Mouse (Mus musculus) frontal cortex, postnatal 36 days (tissue): Measurements from ENCODE around the gene Gm20403.
"Not testable (repeated sequence)": the region's sequence is repeated elsewhere in the genome, so short reads cannot be mapped to it uniquely, and the experiment has no call there.

ENCODE experiments used
- DNase-seq, 2 experiments: peaks; one replicate each; pipeline ENCODE4 v3.0.0; 2022; ENCODE audit warnings: low spot score in 2 of 2

The Gm20403 gene

DNA sequence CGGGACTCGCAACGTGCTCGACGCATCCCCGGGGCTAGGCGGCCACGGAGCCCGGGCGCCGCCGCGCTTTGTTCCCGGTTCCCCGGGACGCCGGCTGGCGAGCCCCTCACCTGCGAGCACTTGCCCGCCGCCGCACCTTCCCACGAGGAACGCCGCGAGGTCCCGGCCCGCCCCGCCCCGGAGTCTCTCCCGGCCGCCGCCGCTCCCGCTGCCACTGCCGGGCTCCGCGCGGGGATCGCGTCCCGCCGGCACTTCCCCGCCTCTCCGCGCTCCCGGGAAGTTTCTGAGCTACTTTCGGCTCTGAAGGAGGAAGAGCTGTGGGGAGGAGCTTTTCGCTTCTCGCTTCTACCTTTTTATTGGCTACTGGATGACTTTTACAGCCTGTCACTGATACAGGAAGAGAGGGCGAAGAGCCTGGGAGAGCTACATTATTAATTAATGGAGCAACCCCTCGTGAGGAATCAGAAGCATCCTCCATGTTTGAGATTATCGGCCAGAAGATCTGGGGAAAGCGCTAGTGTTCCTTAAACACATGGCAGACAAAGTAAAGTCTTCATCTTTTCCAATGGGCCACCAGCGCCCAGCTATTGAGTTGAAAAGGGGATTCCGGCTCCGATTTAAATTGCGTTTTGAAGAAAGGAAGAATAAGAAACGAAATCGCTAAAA lies at the start of gene Gm20403:
Gm20403 (minus strand) TSS at position 478 of the 666 bp plus-strand sequence.
- DNase-seq, result peak; percentile 32 to 51

DNA sequence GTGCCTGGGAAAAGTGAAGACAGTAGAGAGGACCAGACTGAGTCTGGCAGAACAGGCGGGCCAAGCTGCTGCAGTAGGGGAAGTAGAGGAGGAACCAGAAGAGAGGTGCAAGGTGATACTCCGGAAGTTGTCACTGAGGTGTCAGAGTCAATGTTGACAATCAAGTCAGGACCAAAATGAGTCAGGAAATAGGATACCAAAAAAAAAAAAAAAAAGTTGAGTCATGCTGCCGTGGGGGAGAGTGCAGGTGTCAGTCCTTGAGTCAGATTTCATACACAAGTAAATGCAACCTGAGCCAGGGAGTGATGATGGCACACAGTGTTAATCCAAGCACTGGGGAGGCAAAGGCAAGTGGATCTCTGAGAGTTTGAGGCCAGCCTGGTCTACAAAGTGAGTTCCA lies 40.8 kb upstream of the Gm20403 start:
- no peak for DNase-seq

DNA sequence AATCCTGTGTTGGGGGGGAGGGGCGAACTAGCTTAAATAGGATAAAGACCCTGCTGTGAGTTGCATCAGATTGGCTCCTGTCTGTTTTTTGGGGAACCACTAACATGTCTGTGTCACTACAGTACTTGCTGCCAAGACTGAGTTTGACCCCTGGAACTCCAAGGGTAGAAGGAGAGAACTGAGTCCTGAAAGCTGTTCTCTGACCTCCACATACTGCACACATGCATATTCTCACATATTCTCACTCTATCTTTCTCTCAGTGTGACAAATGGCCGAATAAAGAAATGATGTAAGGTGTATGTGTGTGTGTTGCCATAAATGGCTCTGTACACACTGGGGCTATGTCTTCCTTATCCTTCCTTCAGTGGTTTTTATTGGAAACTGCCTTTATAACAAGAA lies 37.0 kb upstream of the Gm20403 start:
- DNase-seq, result no peak

DNA sequence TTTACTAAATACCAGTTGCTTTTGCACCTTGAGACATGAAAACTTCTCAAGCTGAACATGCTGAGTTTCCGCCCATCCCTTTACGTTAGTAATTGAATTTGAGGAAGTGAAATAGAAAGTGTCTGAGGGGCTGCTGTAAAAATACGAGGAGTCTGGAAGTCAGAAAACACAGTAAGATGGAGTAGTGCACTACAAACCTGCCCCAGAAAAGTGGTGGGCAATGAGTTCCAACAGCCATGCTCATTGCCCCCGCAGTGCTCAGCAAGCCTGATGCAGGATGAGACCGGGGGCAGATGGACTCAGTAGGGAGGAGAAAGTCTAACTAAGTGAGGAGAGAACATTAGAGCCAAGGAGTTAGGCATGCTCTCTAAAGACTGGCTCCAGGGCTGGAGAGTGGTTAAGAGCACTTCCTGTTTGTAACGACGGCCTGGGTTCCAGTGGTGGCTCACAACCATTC lies 33.1 kb upstream of the Gm20403 start:
- no peak for DNase-seq

DNA sequence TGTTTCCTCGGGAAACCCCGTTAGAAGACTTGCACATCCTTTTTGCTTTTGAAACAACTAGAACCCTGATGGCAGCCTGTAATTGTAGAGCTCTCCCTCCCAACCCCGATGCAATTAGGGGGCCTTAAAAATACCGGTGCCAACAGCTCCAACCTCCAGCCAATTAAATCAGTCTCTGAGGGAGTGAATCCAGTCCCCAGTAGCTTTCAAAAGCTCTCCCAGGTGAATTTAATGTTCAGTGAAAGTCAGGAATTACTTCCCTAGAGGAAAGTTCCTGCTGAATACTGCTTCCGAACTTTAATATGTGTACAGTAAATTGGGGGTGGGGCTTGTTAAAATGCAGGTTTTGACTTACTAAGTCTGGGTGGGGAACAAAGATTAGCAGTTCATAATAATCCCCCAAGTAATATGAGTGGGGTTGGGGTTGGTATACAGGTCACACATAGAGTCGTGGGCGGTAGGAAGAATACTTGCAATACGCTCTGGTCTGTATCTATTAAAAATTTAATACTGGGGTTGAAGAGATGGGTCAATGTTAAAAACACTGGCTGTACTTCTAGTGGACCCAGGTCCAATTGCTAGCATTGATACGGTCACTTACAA lies 30.9 kb upstream of the Gm20403 start:
- no peak for DNase-seq

DNA sequence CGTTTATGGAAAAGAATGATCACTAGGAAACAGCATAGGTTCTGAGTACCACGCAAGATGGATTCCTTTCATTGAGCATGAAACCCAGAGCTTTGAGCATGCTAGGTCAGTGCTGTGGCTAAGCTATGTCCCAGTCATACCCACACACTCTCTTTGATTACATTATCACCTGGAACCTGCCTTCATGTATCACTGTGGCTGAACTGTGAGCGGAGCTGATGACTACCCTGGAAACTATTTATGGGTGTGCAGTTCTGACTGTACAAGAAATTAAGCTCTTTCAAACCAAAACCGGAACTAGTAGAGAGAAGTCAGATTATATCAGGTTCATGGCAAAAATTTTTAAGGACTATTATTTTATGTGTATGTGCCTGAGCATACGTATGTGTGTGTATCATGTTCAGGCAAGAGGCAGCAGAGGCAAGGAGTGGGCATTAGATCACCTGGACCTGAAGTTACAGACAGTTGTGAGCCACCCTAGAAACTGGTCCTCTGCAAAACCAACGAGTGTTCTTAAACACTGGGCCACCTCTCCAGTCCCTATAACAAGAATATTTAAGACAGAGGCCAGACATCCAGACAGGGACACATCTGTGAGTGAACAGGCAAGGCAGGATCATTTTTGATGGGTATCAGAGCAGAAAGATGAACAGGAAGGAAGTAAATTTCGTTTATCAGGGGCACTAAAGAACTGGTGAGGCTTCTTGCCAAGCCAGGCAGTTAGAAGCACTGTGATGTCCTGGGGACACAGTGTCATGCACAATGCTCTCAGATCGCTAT lies 30.2 kb upstream of the Gm20403 start:
- no peak for DNase-seq

DNA sequence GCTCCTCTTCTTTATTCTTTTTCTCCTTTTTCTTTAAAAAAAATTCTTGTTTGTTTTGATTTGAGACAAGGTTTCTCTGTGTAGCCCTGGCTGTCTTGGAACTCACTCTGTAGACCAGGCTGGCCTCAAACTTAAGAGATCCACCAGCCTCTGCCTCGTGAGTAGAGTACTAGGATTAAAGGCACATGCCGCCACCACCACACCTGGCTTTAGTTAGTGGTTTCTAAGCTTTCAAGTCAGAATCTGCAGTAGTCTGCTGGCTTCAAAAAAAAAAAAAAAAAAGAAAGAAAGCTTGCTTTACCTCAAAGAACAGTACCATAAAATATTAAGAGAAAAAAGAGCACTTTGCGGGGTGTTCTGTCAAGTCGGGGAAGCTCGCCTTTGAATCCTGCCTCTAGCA lies 29.1 kb upstream of the Gm20403 start:
- no peak for DNase-seq

DNA sequence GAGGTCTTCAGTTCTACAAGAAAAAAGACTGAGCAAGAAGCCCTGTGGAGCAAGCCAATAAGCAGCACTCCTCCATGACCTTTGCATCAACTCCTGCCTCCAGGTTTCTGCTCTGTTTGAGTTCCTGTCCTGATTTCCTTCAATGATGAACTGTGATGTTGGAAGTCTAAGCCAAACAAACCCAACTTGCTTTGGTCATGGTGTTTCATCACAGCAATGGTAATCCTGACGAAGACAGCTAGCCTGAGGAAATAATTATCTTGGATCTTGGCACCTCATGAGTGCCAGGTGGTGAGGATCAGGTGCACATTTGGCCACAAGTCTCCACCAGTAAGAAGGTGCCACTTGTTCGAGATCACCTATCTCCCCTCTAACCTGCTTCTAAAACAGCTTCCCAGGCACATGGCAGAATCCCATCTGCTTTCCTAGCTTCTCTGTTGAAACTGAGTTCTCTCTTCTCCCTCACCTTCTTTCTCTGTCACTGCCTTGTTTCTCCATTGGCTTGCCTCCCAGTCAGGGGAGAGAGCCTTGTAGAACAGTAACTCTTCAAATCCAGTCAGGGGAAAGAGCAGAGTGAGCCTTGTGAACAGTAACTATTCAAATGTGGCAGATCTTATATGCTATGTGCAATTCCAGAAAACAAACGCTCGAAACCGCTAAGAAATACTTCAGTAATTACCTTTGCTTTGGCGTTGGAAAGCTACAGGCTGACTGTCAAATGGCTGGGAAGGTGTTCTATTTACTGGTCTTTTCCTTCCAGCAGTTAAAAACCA lies 27.5 kb upstream of the Gm20403 start, which contains the start of gene Baz1a:
Baz1a (minus strand) TSS at position 723 of the 773 bp plus-strand sequence.
- DNase-seq, result no peak

DNA sequence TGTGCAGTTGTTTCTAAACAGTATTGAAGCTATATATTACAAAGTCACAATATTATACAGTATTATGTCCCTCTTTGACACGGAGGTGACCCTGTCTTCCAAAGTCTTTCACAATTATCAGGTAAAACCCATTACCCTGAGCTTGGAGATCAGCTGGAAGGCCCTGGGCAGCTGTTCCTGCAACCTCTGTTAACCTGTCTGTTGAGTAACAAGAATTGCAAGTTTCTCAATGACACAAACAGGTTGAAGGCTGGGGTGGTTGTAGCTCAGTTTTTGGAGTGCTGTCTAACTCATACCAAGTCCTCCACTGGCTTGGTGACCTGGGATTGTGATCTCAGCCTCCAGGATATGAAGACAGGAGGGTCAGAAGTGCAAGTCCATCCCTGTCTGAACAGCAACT lies 26.7 kb upstream of the Gm20403 start:
- no peak for DNase-seq

DNA sequence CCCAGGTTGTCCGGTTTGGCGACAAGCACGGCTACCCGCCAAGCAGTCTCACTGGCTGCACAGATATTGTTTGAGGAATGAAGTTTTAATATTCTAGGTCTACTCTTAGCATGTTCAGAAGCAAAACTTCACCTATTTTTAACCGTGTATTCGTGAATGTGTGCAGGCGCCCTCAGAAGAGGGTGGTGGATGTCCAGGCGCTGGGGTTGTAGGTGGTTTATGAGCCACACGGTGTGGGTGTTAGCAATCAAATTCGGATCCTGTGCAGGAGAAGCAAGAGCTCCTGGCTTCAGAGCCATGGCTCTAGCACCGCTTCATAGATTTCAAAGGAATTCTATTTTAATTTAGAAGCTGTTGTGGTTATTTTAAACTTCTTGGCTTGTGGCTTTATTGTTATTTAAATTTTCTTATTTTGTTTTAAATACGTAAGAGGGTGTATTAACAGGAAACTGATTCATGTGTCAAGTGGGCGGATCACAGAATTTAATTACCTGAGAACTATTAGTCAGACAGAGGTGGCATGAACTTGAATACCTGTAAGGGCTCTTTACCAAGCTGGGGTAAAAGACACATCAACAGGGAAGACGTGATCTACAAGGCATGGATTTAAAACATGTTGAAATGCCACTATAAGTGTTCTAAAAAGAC lies 21.2 kb upstream of the Gm20403 start:
- peak; percentile 33 to 43 for DNase-seq

DNA sequence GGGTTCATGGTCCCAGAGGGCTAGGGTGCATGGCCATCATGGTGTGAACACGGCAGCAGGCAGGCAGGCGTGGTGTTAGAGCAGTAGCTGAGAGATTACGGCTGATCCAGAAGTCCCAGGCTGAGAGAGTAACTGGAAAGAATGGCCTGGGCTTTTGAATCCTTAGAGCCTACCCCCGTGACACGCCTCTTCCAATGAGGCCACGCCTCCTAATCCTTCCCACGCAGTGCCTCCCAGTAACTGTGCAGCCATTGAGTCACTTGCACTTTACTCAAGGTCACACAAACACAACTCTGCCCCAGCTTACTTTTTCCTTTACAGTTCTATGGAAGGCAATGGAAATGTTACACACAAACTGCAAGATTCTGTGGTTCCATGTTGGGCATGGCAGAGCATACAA lies 19.7 kb upstream of the Gm20403 start:
- no peak for DNase-seq

DNA sequence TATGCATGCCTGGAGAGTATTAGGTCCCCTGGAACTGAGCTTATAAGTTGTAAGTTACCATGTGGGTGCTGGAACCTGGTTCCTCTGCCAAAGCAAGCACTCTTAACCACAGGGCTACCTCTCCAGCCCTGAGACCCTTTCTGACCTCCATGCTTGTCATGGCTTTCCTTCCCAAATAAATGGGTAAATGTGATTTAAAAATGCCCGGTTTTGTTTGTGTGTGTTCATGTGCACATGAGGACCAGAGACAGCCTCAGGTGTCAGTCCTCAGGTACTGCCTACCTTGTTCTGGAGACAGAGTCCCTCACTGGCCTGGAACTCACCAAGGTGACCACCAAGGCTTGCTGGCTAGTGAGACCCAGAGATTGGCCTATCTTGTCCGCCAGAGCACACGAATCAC lies 18.1 kb upstream of the Gm20403 start:
- no peak for DNase-seq

DNA sequence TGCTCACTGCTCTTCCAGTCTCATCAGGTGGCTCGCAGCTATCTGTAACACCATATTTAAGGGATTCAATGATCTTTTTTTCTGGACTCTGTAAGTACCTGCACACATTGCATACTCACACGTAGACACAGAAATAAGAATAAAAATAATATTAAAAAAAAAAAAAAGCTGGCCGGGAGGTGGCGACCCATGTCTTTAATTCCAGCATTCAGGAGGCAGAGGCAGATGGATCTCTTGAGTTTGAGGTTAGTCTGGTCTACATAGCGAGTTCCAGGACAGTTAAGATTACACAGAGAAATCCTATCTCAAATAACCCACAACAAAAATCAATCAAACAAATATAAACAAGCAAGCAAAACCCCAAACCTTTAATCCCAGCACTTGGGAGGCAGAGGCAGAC lies 17.5 kb upstream of the Gm20403 start:
- DNase-seq, result no peak

DNA sequence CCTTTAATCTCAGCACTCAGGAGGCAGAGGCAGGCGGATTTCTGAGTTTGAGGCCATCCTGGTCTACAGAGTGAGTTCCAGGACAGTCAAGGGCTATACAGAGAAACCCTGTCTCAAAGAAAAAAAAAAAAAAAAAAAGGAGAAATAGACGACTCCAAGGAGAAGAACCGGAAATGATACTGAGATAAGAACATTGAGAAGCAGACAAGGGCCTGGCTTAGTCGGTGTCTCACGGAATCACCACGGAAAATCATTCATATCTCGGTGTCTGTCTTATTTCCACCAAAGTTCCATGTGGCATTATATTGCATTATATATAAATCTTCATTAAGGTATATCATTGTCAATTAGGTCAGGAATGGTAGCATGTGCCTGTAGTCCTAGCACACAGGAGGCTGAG lies 16.2 kb upstream of the Gm20403 start:
- not testable (repeated sequence) for DNase-seq

DNA sequence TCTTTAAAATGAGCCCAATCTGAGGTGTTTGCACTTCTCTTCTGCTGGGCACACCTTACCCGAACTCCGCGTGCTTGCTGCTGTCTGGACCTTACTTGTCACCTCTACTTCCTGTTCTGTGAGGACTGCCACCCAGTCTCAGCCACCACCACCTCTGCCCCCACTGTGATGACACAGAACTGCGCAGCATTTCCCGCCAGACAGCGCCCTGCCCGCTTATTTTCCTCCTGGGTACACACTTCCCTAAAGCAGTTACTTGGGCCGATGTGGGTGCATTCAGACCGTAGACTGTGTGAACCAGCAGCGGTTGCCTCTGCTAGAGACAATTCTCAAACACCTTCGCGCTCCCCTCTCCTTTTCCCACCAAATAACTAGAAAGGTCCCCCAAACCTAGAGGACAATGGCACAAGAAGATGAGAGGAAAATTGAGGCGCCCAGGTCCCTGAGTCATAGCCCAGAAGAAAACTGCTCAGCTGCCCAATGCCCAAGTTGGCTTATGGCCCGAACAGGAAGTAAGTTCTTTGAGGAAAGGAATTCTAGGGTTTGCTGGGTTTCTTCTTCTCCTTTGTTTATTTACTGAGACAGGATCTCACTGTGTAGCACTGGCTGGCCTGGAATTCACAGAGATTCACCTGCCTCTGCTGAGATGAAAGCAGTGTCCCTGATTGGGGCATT lies 12.8 kb upstream of the Gm20403 start:
- DNase-seq, result no peak

DNA sequence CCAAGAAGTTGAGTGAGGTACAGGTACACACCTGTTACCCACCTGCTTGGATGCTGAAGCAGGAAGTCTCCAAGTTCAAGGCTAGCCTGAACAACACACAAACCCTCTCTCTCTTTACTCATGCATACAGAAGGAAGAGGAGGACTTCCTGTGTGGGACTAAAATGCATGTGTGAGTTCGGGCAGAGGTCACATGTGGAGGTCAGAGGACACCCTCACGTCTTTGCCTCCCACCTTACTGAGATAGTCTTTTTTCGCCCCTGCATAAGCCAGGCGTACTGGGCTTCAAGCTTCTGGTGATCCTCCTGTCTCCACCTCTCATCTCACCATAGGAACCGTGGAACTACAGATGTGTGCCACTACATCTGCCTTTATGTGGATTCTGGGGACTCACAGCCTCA lies 12.1 kb upstream of the Gm20403 start:
- DNase-seq, result no peak

DNA sequence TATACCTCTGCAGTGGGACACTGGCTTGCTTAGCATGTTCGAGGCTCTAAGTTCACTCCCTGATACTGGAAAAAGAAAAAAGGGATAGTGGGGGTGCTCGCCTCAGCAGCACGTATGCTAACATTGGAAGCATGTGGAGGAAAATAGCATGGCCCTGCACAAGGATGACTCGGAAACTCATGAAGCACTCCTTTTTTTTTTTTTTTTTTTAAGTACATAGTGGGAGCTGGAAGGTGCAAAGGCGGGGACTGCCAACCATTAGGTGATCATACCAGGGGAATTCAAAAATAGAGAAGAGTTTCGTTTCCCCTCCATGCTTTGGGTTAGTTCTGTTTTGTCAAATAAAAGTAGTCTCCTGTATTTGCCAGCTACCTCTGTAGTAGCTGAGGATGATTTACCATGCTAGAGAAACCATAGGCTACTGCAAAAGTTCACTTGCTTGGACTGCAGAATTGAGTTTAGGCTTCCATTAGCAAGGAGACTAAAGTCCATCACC lies 10.7 kb upstream of the Gm20403 start:
- DNase-seq, result no peak

DNA sequence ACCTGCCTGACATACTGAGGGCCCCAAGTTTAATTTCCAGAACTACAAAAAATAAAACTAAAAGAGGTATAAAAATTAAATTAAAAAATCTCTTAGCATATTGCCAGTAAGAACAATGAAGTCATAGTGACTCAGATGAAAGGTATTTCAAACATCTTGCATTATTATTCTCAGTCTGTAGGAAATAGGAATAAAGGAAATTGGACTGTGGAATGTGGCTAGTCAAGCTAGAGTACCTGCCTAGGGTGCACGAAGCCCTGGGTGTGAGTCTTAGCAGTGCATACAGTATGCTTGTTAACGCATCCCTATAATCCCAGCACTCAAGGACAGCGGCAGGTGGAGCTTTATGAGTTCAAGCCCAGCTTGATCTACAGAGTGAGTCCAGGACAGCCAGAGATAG lies 9.6 kb upstream of the Gm20403 start:
- no peak for DNase-seq

DNA sequence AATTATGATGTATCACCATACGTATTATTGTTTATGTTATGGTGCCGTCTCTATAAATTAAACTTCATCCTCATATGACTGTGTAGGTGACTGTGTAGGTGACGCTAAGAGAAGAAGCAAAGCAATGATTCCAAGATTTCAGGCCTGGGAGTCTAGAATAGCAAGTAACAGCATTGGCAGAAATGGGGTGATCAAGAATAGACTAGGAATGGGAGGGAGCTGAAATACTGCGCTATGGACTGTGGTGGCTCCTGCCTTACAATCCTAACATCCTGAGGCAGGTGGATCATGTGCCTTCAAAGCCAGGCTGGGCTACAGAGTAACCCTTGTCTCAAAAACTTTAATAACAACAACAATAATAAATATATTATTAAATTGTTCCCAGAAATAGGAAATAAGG lies 8.1 kb upstream of the Gm20403 start:
- no peak for DNase-seq

DNA sequence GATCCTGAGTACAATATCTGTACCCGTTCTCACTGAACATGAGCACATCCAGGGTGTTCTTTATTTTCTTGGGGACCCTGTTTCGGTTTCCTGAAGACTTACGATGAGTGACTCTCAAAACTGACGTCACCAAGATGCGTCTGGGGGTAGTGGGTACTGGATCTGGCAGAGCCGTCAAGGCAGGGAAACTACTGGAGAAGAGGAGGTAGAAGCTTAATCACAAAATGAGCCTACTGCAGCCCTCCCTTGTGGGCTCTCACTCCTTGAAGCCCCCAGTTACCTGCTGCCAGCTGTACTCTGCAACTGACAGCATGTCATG lies 7.7 kb upstream of the Gm20403 start:
- DNase-seq, result no peak
